Mouse (Mus musculus): ENCODE measurements around the gene Msmb. TPM values are rescaled to one million over a fixed set of nuclear protein-coding genes. Genes with fewer than 3 reads are reported as not detected.

Gene Msmb
- polyA plus RNA-seq, 1 experiment from 2014 or later, result not detected

- Histone ChIP-seq H3K36me3 (no peaks in the 10 kb centered on the region), H3K4me1 (no peaks in the 10 kb centered on the region), H3K4me2 (no peak overlapping the region), H3K9ac (no peak overlapping the region), H3K4me3 (no peak overlapping the region), H3K27me3 (no peaks in the 10 kb centered on the region), H3K27ac (no peak overlapping the region), H3K9me3 (no peaks in the 10 kb centered on the region)
- no peak for ATAC-seq (ENCODE audit: insufficient number of reproducible peaks, low FRiP score, low TSS enrichment, low read depth)
- 87% methylated on average over 18 of the region's 18 CpGs for WGBS
Measured at GRCm38 (mm10) chr14:32152243-32152965, 10.6 kb downstream of the Msmb start.

- Histone ChIP-seq H3K9me3 (no peaks in the 10 kb centered on the region), H3K27ac (no peak overlapping the region), H3K4me1 (no peaks in the 10 kb centered on the region), H3K27me3 (no peaks in the 10 kb centered on the region), H3K36me3 (no peaks in the 10 kb centered on the region), H3K9ac (no peak overlapping the region), H3K4me2 (no peak overlapping the region), H3K4me3 (no peak overlapping the region)
- ATAC-seq (ENCODE audit: insufficient number of reproducible peaks, low FRiP score, low TSS enrichment, low read depth), result no peak
- WGBS, result 99% methylated on average over 2 of the region's 2 CpGs
Measured at GRCm38 (mm10) chr14:32153156-32153555, 11.3 kb downstream of the Msmb start.

- no peak overlapping the region for H3K9ac ChIP-seq
- H3K27ac ChIP-seq, result no peak overlapping the region
- H3K4me2 ChIP-seq, result no peak overlapping the region
- H3K4me1 ChIP-seq, result peaks cover 5% of the 10 kb centered on the region; the same call in 1 of the 2 replicates
- no peak for ATAC-seq (ENCODE audit: insufficient number of reproducible peaks, low FRiP score, low TSS enrichment, low read depth)
- H3K27me3 ChIP-seq, result no peaks in the 10 kb centered on the region
- no peaks in the 10 kb centered on the region for H3K9me3 ChIP-seq
- WGBS, result 83% methylated on average over 6 of the region's 6 CpGs
- no peak overlapping the region for H3K4me3 ChIP-seq
- H3K36me3 ChIP-seq, result no peaks in the 10 kb centered on the region
Measured at GRCm38 (mm10) chr14:32154758-32155157, 12.9 kb downstream of the Msmb start.

GRCm38 (mm10) chr14:32159150-32159670, 17.4 kb downstream of the Msmb start:
- no peaks in the 10 kb centered on the region for H3K9me3 ChIP-seq
- H3K4me3 ChIP-seq, result peak overlapping the region; percentile 96
- no peaks in the 10 kb centered on the region for H3K36me3 ChIP-seq
- peak overlapping the region; percentile 77 for H3K4me2 ChIP-seq
- no peaks in the 10 kb centered on the region for H3K27me3 ChIP-seq
- 0 out of 2 replicates have a peak overlapping the region, but pooled peaks have one; percentile 17 for H3K9ac ChIP-seq
- peak overlapping the region; percentile 54 for H3K27ac ChIP-seq
- ATAC-seq (ENCODE audit: insufficient number of reproducible peaks, low FRiP score, low TSS enrichment, low read depth), result 0 out of 2 replicates have a peak, but pooled peaks have one; percentile 1
- WGBS, result 35% methylated on average over 4 of the region's 4 CpGs
- peaks cover 15% of the 10 kb centered on the region for H3K4me1 ChIP-seq

- peak within 1 kb of the TSS; percentile 96 for H3K4me3 ChIP-seq
- peaks cover 17% of the 10 kb centered on the region for H3K4me1 ChIP-seq
- H3K27ac ChIP-seq, result peak within 1 kb of the TSS; percentile 86
- no peaks in the 10 kb centered on the region for H3K27me3 ChIP-seq
- under 1% methylated on average over 40 of the region's 40 CpGs for WGBS
- peak; percentile 96 for ATAC-seq (ENCODE audit: insufficient number of reproducible peaks, low FRiP score, low TSS enrichment, low read depth)
- H3K4me2 ChIP-seq, result peak within 1 kb of the TSS; percentile 77
- no peaks in the 10 kb centered on the region for H3K9me3 ChIP-seq
- no peaks in the 10 kb centered on the region for H3K36me3 ChIP-seq
- H3K9ac ChIP-seq, result peak within 1 kb of the TSS; percentile 92
Measured at GRCm38 (mm10) chr14:32159690-32160246, 17.9 kb downstream of the Msmb start, which contains the start of gene Ncoa4. Ncoa4 (plus strand) TSS chr14:32159865.

- WGBS, result 32% methylated on average over 7 of the region's 7 CpGs
- H3K9ac ChIP-seq, result peak overlapping the region; percentile 92
- H3K4me2 ChIP-seq, result peak overlapping the region; percentile 77
- no peak for ATAC-seq (ENCODE audit: insufficient number of reproducible peaks, low FRiP score, low TSS enrichment, low read depth)
- peaks cover 23% of the 10 kb centered on the region for H3K4me1 ChIP-seq
- H3K9me3 ChIP-seq, result no peaks in the 10 kb centered on the region
- H3K27ac ChIP-seq, result no peak overlapping the region
- peak overlapping the region; percentile 96 for H3K4me3 ChIP-seq
- no peaks in the 10 kb centered on the region for H3K36me3 ChIP-seq
- H3K27me3 ChIP-seq, result no peaks in the 10 kb centered on the region
Measured at GRCm38 (mm10) chr14:32160563-32160962, 18.7 kb downstream of the Msmb start.

GRCm38 (mm10) chr14:32161090-32161885, 19.5 kb downstream of the Msmb start:
- Histone ChIP-seq H3K36me3 (no peaks in the 10 kb centered on the region), H3K27ac (no peak overlapping the region), H3K4me1 (peaks cover 24% of the 10 kb centered on the region), H3K27me3 (no peaks in the 10 kb centered on the region), H3K9me3 (no peaks in the 10 kb centered on the region), H3K4me3 (peak overlapping the region; percentile 96; the same call in 1 of the 2 replicates), H3K9ac (no peak overlapping the region), H3K4me2 (peak overlapping the region; percentile 77)
- no peak for ATAC-seq (ENCODE audit: insufficient number of reproducible peaks, low FRiP score, low TSS enrichment, low read depth)
- WGBS, result 84% methylated on average over 12 of the region's 12 CpGs

- 85% methylated on average over 5 of the region's 5 CpGs for WGBS
- H3K27ac ChIP-seq, result no peak overlapping the region
- H3K36me3 ChIP-seq, result no peaks in the 10 kb centered on the region
- no peak overlapping the region for H3K4me2 ChIP-seq
- H3K27me3 ChIP-seq, result no peaks in the 10 kb centered on the region
- H3K4me3 ChIP-seq, result no peak overlapping the region
- peaks cover 24% of the 10 kb centered on the region for H3K4me1 ChIP-seq
- ATAC-seq (ENCODE audit: insufficient number of reproducible peaks, low FRiP score, low TSS enrichment, low read depth), result no peak
- H3K9me3 ChIP-seq, result no peaks in the 10 kb centered on the region
- no peak overlapping the region for H3K9ac ChIP-seq
Measured at GRCm38 (mm10) chr14:32162231-32162630, 20.4 kb downstream of the Msmb start.

- Histone ChIP-seq H3K4me3 (no peak overlapping the region), H3K27ac (no peak overlapping the region), H3K4me1 (peaks cover 24% of the 10 kb centered on the region), H3K9me3 (no peaks in the 10 kb centered on the region), H3K9ac (no peak overlapping the region), H3K4me2 (no peak overlapping the region), H3K36me3 (no peaks in the 10 kb centered on the region), H3K27me3 (no peaks in the 10 kb centered on the region)
- WGBS, result 87% methylated on average over 11 of the region's 11 CpGs
- no peak for ATAC-seq (ENCODE audit: insufficient number of reproducible peaks, low FRiP score, low TSS enrichment, low read depth)
Measured at GRCm38 (mm10) chr14:32163203-32163888, 21.5 kb downstream of the Msmb start.

- Histone ChIP-seq H3K9me3 (no peaks in the 10 kb centered on the region), H3K36me3 (no peaks in the 10 kb centered on the region), H3K4me2 (no peak overlapping the region), H3K27ac (peak overlapping the region; percentile 82; the same call in 1 of the 2 replicates), H3K27me3 (no peaks in the 10 kb centered on the region), H3K9ac (no peak overlapping the region), H3K4me1 (peaks cover 19% of the 10 kb centered on the region), H3K4me3 (no peak overlapping the region)
- 60% methylated on average over 8 of the region's 8 CpGs for WGBS
- ATAC-seq (ENCODE audit: insufficient number of reproducible peaks, low FRiP score, low TSS enrichment, low read depth), result no peak
Measured at GRCm38 (mm10) chr14:32164173-32165051, 22.6 kb downstream of the Msmb start.
